ENCODE assay signal across 12 mouse cellular contexts in the genomic region with DNA sequence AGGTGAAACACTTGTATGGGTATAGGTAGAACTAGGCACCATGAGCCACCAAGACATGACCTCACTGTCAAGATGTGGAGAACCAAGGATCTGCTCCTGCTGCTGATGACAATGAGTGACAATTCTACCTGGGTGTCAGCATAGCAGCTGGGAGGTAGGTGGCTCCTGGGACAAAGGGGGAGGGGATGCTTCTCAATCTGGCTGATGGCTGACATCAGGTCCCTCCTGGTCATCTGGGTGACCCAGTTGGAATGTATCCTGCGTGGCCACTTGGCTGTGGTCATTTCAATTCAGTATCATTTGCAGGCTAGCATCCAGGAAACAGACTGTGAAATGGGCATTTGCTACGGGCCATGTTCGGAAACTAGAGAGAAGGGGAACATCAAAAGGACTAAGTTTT.
"Had no signal": no experiment of that assay in that cellular context is flagged by ENCODE, and none has a peak within 500 bp of the region (broad histone marks: within the 10 kb centered on the region; RNA-seq: fewer than 3 reads in every experiment).

No protein-coding gene starts in this region.

- ATAC-seq: liver, embryonic 12.5 days; midbrain, embryonic 13.5 days had no signal

- H3K4me2 ChIP-seq: kidney, embryonic 15.5 days; limb, embryonic 13.5 days; liver, embryonic 12.5 days; lung, embryonic 14.5 days; midbrain, embryonic 13.5 days had no signal

- H3K27ac ChIP-seq: kidney, embryonic 15.5 days; limb, embryonic 13.5 days; liver, embryonic 12.5 days; midbrain, embryonic 13.5 days had no signal

- H3K36me3 ChIP-seq: kidney, embryonic 15.5 days; limb, embryonic 13.5 days; liver, embryonic 12.5 days had no signal

- H3K9ac ChIP-seq: kidney, embryonic 15.5 days; limb, embryonic 13.5 days; liver, embryonic 12.5 days; lung, embryonic 14.5 days; midbrain, embryonic 13.5 days had no signal

- H3K4me3 ChIP-seq: kidney, embryonic 15.5 days; limb, embryonic 13.5 days; liver, embryonic 12.5 days; midbrain, embryonic 13.5 days had no signal

- DNase-seq: kidney, postnatal 14 days; left cerebral cortex, postnatal 4 days; lung, embryonic 14.5 days; lung, postnatal 10 days; lung, postnatal 4 days; right cerebral cortex, adult 18-20 months; right cerebral cortex, postnatal 25 days; thymus, postnatal 36 days had no signal

- H3K9me3 ChIP-seq: kidney, embryonic 15.5 days; limb, embryonic 13.5 days; liver, embryonic 12.5 days; midbrain, embryonic 13.5 days had no signal

- H3K4me1 ChIP-seq: kidney, embryonic 15.5 days; limb, embryonic 13.5 days; liver, embryonic 12.5 days had no signal

- H3K27me3 ChIP-seq: kidney, embryonic 15.5 days; limb, embryonic 13.5 days; liver, embryonic 12.5 days; midbrain, embryonic 13.5 days had no signal
